Mouse (Mus musculus): ENCODE measurements around the gene Trip4.

Trip4 gene

DNA sequence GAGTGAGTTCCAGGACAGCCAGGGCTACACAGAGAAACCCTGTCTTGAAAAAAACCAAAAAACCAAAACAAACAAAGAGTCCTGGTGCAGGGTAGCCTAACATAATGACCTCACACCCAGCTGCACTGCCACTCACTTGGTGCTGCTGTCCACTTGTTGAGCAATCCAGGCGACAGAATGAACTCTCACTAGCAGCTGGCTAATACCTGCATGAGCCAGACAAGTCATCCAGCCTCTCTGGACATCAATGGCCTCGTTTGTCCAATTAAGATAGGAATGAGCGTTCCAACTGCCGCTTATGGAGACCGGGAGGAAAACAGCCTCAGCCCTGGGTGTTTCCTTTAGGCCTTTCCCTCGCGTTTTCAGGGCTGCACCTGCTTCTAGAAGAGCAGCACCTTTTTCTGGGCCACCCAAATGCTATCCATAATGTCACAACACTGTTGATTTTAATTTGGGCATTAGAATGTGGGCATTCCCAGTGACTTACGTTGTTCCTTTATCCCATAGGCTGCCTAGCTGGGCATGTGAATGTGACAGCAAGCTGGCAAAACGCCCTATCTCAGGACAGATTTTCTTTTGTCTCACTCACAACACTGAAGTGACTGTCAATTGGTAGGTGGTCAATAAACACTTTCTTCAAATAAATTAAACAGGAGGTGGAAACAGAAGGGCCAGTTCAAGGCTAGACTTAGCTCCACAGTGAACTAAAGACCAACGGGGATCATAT is 73.8 kb downstream of the Trip4 start:
- DNase-seq (ENCODE audit: low read depth), result no peak

DNA sequence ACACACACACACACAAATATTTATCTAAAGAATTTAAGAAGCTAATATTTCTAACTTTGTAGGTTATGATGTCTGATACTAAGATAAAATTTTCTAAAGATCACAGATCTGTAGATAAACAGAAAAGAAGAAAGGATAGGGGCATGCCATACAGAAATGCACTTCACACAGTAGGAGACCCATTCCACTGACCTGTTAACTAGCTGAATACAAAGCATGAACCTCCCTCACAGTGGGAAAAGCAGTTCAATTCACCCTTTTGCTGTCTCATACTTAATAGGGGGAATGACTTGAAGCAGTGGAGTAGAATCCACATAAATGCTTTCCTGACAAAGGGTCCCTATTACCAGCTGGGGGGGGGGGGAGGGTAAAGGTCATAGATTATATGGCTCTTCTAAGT is 75.0 kb downstream of the Trip4 start:
- no peak for DNase-seq (ENCODE audit: low read depth)

DNA sequence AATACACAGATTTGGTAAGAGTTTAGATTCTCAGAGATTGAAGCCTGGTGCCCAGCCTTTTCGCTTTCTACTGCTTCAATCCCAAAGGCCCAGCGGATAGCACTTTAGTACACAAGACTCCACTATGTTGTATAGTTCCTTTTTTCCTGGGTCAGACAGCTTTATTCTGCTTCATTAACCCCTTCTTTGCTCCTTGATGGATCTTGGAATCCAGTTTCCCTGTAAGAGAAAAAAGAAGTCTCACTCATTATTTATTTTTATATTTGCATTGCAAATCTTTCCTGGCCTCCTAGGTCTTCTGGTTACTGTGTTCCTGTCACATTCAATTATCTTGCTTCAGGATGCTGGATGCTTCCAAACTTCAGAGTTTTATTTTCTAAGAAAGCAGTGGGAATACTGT is 75.4 kb downstream of the Trip4 start:
- no peak for DNase-seq (ENCODE audit: low read depth)

DNA sequence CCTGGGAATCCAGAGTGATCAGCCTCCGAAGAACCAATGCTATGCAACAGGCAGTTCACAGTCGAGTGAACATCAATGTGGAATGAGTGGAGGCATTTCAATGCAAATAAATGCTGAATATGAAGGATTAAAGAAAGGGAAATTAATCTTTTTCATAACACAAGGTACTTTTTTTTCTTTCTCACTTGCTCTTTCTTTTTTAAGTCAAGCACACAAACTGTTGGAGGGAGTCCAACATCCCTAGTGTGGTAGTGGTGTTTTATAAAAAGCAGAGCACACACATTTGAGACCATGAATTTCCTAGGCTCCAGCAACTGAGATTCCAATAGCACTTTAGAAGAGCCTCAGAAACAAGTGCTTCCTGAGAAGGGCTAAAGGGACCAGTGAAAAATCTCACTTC is 76.6 kb downstream of the Trip4 start:
- DNase-seq (ENCODE audit: low read depth), result no peak

DNA sequence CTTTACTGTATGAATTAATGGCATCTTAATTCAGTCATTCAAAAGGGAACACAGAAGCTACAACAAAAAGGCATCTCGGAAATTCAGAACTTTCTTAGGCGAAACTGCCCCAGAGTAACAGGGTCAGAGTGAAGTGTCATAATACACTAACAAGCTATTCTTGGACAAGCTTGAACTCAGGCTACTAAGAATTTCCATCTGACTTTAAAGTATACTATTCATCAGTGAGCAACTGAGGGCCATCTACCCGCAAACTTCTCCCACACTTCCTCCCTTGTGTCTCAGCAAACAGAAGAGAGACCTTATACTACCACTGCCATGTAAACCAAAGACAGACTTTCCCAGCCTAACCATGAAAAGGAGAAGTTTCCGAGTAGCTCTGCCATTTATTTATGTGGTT is 77.4 kb downstream of the Trip4 start:
- no peak for DNase-seq (ENCODE audit: low read depth)

DNA sequence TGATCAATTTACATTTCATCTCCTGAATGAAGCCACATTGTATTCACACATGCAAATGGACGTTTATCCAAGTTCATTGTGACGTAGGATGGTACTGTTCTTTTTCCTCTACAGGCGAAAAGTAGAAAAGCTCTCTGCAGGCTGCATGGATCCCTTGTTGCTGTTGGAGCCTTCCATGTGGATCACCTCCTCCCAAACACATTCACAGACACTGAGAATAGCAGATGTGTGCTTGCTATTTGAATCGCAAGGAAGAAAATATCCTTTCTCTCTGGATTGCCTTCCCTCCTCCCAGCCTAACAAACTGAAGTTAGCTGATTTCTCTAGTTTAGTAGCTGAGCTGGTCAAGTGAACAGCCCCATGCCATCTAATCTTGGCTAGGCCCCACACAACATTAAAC is 78.3 kb downstream of the Trip4 start:
- no peak for DNase-seq (ENCODE audit: low read depth)

DNA sequence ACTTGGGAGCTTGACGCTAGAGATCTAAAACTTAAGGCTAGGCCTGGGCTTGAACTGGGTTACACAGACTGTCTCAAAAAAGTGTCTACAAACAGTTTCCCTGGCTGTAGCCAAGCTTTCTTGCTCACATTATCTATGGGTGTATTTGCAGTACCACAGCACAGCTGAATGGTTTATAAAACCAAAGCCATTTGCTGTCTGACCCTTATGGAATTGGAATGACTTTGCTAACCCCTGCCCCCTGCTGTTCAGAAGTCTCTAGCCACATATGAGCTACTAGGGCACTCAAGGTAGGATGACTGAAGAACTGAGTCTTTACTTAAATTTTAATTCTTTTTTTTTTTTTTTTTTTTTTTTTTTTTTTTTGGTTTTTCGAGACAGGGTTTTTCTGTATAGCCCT is 79.2 kb downstream of the Trip4 start:
- DNase-seq (ENCODE audit: low read depth), result peak; percentile 59

DNA sequence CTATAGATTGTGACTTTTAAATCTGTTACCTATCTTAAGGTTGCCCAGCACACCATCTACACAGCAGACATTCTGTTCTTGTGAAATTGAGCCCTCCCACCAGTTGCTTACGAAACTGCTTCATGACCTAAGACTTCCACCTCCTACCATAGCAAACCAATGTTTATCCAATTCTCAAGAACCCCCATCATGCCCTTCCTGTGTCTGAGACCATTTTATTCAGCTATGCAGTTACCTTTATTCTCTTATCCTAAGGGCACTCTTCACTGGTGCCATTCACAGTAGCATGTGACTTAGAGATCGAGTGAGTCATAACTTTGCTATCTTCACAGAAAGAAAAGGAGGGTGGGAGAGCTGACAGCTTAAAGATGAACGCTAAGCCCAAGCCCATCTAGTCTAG is 80.1 kb downstream of the Trip4 start:
- peak; percentile 34 for DNase-seq (ENCODE audit: low read depth)

DNA sequence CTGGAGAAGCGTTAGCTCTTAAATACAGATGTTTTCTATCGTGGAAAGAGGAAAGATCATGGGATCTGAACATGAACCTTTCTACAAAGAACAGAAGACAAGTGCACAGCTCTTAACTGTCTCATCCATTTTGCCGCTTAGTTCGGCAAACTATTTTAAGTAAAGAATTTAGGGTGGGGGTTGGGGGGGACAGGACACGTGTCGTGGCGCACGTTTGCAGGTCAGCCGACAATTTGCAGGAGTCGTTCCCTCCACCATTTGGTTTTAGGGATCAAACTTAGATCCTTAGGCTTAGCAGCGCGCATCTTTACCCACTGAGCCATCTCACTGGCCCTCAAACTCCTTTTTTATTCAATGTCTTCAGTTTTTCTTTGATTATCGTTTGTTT is 80.6 kb downstream of the Trip4 start:
- DNase-seq (ENCODE audit: low read depth), result no peak

DNA sequence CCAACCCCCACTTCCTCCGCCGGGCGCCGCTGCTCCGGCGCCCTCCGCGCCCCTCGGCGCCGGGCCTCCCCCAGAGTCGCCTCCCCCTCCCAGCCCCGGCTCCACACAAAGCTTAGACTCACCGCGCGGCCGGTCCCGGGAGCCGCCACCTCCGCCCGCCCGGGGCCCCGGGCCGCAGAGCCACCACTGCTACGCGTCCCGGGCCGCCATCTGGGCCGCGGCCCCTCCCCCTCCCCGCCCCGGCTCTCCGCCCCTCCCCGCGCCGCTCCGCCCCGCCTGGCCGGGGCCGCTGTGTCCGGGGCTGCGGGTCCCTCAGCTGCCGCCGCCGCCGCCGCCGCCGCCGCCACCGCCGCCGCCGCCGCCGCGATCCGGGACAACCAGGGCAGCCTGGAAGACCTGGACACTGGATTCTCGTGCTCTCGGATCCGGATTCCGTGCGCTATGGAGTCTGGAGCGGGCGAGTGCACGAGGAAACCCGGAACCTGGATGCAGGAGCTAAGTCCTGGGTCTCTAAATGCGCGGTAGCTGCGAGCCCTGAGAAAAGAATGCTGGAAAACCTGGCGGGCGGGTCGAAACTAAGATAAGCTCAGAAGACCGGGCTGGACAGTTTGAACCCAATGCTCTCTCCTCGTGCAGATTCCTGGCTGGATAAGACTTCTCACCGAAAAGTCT is 81.1 kb downstream of the Trip4 start, which contains the start of gene Zfp609:
TSS of gene Zfp609 (minus strand) at position 221 of the 672 bp plus-strand sequence.
- DNase-seq (ENCODE audit: low read depth), result peak; percentile 94

DNA sequence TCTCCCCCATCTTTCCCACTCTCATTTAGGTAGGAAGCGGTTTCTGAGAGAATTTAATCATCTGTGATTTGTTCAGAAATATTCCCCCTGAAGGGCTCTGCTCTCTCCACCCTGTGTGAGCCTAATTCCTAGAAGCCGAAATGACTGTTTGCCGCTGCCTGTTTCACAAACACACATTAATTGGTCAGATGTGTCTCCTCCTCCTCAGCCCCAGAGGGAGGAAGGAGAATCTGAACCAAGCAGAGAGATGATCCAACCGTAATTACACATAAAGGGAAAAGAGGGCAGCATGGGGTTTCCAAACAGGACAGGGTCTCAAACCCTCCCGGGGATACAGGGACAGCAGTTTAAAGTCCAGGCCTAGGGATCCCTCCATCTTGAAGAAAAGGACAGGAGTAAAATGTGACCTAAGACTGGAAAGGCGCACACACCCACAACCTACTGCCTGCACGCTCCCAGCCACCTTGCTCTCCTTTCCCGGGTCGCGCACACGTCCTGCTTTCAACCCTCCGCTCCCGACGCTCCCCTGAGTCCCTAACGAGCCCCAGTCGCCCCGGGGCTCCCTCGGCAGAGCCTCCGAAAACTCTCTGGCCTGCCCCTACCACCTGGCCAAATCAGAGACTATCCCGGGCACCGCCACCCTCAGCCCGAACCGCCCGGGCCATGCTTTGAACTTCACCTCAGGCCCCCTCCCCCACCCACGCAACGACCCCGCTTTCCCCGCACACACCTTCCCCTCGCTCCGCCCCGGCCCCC is 81.8 kb downstream of the Trip4 start:
- DNase-seq (ENCODE audit: low read depth), result peak; percentile 53

DNA sequence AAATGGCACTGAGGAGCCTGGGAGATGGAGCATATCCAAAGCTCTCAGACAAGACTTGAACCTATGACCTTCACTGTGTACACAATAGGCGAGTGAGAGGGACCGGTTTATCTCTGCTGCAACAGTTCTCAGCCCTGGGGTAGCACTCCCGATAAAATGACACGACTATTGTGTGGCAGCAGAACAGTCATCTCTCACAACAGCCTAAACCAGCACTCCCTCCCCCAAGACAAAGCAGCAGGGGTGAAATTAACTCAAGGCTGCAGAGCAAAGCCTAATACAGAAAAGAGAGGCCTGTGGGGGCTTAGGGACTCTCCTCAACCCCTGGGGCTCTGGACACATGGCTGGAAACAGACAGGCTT is 82.4 kb downstream of the Trip4 start:
- DNase-seq (ENCODE audit: low read depth), result peak; percentile 11

DNA sequence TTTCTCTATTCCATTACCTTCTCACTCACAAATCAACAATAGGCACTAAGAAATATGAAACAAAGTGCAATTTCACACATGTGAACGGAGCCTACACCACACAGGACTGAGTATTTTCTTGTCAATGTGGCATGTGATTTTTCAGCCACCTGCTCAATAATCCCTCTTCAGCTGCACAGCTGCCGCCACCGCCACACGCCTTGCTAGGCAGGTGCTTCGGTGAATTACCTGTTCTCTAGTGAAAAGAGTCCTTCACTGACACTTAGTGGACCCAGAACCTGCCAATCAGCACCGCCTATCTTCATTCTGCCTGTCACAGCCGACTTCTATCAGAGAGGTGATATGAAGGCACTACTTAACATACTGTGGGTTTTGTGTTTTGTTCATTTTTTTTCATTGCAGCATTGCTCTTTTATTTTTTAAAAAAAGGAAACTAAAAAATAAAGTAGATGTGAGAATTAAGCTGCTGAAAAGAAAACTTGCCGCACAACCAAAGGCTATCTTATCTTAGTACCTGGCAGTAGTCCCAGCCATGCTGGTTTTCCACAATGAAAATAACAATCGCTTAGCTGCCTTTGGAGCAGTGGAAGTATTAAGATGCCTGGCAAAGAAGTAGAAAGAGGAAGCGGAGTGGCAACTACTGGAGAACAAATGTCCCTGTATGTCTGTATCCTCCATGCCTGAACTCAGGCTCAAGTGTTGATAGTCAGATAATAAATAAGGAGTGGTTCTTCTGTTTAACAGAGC is 84.7 kb downstream of the Trip4 start:
- peak; percentile 8 for DNase-seq (ENCODE audit: low read depth)

DNA sequence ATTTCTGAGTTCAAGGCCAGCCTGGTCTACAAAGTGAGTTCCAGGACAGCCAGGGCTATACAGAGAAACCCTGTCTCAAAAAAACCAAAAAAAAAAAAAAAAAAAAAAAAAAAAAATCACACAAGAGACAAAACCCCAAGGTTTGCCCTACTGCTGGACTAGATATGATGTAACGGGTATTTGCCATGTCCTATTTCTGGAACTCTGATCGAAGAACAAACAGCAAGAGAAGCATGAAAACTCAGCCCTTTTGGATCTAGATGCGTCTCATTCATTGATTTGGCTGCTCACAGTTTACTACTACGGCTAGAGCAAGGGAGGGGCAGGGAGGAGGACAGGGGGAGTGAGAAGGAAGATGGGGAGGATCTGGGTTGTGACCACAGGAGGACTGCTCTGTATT is 86.6 kb downstream of the Trip4 start:
- DNase-seq (ENCODE audit: low read depth), result no peak

DNA sequence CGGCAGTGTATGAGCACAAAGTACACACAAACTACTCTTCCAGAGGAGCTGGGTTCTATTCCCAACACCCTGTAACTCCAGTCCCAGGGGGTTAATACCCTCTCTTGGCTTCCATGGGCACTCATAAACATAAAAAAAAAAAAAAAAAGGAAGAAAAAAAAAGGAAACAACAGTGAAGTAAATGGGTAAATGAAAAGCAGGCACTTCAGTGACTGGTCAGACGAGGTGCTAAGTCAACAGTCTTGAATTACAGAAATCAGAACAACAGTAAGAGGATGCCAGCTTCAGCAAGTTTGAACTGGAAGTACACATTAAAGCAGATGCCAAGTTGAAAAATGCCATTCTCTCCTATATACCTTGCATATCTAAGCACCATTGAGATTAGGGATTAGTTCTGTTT is 88.3 kb downstream of the Trip4 start:
- DNase-seq (ENCODE audit: low read depth), result no peak

DNA sequence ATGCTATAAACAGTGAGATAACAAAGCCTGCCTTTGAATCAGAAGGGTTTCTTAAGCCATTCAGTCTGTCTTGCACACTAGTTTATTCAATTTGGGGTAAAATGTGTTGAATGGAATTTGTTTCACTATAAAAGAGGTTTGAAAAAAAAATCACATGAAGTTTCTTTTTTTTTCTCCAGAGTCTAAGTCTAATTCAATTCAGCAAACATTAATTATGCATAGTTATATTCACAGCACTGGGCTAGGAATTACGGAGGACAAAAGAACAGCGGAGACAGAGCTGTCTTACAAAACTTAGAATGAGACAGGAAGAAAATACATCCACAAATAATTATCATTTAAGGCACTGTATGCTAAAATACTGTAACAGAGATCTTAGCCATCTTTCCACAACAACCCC is 90.2 kb downstream of the Trip4 start:
- no peak for DNase-seq (ENCODE audit: low read depth)

DNA sequence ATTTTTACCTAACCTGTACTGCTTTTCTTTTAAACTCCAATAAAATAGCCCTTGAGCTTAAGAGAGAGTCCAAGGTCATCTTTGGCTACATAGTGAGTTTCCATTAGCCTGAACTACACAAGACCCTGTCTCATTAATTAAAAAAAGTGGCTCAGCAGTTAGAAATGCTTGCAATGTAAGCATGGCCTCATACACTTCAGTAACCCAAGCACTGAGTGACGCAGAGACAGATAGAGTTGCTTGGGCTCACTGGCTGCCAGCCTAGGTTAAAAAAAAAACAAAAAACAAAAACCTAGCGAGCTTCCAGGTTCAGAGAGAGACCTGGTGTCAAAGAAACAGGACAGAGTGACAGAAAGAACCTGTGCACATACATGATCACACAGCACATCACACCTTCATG is 95.8 kb downstream of the Trip4 start:
- DNase-seq (ENCODE audit: low read depth), result no peak

DNA sequence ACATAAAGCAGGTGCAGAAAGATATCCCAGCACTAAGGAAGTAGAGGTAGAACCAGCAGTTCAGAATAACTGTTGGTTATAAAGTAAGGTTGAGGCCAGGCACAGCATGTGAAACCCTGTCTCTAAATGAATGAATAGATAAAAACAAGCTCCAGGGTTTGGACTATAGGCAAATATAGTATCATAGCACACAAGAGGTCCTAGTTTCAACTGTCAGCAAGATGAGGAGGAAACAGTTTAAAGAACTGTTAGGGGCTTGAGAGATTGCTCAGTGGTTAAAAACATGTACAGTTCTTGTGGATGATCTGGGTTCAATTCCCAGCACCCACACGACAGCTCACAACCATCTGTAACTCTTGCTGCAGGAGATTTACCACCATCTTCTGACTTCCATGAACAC is 96.8 kb downstream of the Trip4 start:
- DNase-seq (ENCODE audit: low read depth), result no peak

DNA sequence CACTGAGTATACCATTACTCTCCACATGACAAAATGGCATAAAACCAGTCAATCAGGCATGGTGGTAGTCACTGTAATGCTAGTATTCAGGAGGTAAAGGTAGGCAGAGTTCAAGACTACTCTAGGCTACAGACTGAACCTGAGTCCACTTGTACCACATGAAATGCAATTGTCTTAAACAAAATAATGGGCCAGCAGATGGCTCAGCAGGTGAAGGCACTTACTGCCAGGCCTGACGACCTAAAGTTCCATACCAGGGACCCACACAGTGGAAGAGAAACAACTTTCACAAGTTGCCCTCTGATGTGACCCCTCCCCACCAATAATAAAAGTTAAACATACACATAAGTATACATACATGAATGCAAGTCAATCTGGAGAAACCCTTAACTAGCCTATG is 100.8 kb downstream of the Trip4 start:
- DNase-seq (ENCODE audit: low read depth), result no peak

DNA sequence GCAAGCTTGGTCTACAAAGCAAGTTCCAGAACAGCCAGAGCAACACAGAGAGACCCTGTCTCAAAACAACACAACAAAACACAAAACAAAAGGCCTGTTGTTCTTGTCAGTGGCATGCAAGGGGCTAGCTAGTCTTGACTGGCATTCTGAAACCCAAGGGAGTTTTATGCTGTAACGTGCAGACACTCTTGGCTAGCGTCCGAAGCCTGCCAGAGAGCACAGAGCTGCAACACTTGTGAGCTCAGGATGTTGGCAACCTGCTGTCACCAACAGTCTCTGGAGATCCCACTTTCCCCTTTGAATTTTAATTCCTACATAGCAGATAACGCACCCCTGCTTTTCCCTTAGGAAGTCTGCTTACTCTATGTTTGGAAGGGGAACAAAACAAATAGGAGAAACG is 101.3 kb downstream of the Trip4 start:
- peak; percentile 17 for DNase-seq (ENCODE audit: low read depth)

DNA sequence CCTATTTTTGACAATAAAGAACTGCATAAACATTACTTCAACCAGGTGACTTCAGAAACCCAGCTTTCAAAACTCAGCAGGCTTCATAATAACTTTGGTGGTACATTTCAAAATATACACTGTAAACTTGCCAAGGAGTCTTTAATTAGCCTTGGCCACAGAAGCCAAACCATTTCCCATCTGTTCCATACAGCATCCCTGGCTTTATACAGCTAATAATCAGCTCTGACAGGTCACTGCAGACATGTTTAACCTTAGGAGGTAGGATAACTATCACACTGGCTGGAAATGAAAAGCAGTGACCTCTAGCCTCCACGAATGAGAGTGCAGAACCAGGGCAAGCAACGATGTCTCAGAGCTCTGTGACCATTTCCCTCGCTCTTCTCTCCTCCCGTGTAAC is 108.8 kb downstream of the Trip4 start:
- no peak for DNase-seq (ENCODE audit: low read depth)

DNA sequence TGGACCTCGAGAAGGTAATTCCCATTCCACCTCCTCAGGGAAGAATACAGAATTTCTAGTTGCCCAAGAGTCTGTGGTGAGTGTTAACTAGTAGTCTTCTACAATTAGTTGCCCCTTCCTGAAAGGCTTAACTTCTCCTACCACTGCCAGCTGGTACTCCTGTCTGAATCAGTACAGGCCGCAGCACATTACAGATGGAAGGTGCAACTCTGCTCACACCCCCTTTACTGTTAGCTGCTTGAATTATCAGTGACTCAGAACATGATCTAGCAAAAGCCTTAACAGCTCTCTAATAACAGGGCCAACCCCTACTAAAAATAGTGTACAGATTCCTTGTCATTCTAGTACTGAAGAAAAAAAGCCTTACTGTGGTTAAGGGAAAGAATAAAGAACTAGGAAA is 112.9 kb downstream of the Trip4 start:
- peak; percentile 30 for DNase-seq (ENCODE audit: low read depth)

DNA sequence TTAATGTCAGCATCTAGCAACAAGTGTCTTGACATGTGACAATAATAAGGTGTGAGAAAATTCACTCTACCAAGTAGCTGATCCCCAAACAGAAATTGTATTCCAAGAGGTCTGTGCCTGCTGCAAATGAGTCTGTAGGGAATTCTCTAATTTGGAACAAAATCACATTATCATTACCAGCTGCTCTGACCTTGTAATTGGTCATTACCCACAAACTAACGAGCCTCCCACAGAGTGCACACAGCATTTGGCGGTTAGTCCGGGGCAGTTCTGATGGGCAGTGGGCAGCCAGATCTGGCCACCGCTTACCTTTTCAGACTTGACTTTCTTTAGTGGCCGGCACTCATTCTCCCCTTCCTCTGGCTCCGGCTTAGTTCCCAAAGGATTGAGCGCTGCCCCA is 114.3 kb downstream of the Trip4 start:
- no peak for DNase-seq (ENCODE audit: low read depth)
